Mouse (Mus musculus) cerebellum, adult (tissue): ENCODE results near the gene Nav1.
"Not testable (repeated sequence)": the region's sequence is repeated elsewhere in the genome, so short reads cannot be mapped to it uniquely, and the experiment has no call there.

ENCODE experiments used
- ATAC-seq: cut with Nextera tagmentation; 2 replicates; pipeline ENCODE4 v1.9.2; 2017; ENCODE audit warnings: mild to moderate bottlenecking, moderate library complexity, mixed read lengths; ENCODE audit not compliant: insufficient number of reproducible peaks, low FRiP score, low TSS enrichment

Nav1 gene

GRCm38 (mm10) chr1:135498455-135499358, 108.4 kb downstream of the Nav1 start:
- no peak for ATAC-seq

GRCm38 (mm10) chr1:135495048-135495447, 112.0 kb downstream of the Nav1 start:
- no peak for ATAC-seq

- no peak for ATAC-seq
Measured at GRCm38 (mm10) chr1:135493862-135494261, 113.2 kb downstream of the Nav1 start.

GRCm38 (mm10) chr1:135492406-135492805, 114.7 kb downstream of the Nav1 start:
- ATAC-seq: no peak

GRCm38 (mm10) chr1:135490931-135491666, 116.0 kb downstream of the Nav1 start:
- ATAC-seq: no peak

- no peak for ATAC-seq
Measured at GRCm38 (mm10) chr1:135488879-135489278, 118.2 kb downstream of the Nav1 start.

- ATAC-seq: no peak
Measured at GRCm38 (mm10) chr1:135485179-135485578, 121.9 kb downstream of the Nav1 start.

- not testable (repeated sequence) for ATAC-seq
Measured at GRCm38 (mm10) chr1:135484503-135485051, 122.5 kb downstream of the Nav1 start.

- ATAC-seq: no peak
Measured at GRCm38 (mm10) chr1:135483971-135484370, 123.1 kb downstream of the Nav1 start.

GRCm38 (mm10) chr1:135482666-135483065, 124.4 kb downstream of the Nav1 start:
- ATAC-seq: no peak

GRCm38 (mm10) chr1:135481656-135482055, 125.4 kb downstream of the Nav1 start:
- no peak for ATAC-seq

GRCm38 (mm10) chr1:135480815-135481214, 126.3 kb downstream of the Nav1 start:
- no peak for ATAC-seq

GRCm38 (mm10) chr1:135475571-135475895, 131.6 kb downstream of the Nav1 start:
- no peak for ATAC-seq

GRCm38 (mm10) chr1:135474861-135475570, 132.1 kb downstream of the Nav1 start:
- no peak for ATAC-seq

GRCm38 (mm10) chr1:135472536-135472935, 134.6 kb downstream of the Nav1 start:
- no peak for ATAC-seq

GRCm38 (mm10) chr1:135471742-135472141, 135.4 kb downstream of the Nav1 start:
- no peak for ATAC-seq

- ATAC-seq: no peak
Measured at GRCm38 (mm10) chr1:135470546-135470945, 136.5 kb downstream of the Nav1 start.

- no peak for ATAC-seq
Measured at GRCm38 (mm10) chr1:135467462-135467861, 139.6 kb downstream of the Nav1 start.

GRCm38 (mm10) chr1:135466935-135467334, 140.2 kb downstream of the Nav1 start:
- no peak for ATAC-seq

- ATAC-seq: no peak
Measured at GRCm38 (mm10) chr1:135465734-135466133, 141.4 kb downstream of the Nav1 start.

- ATAC-seq: no peak
Measured at GRCm38 (mm10) chr1:135462736-135463135, 144.4 kb downstream of the Nav1 start.
